ENCODE assay signal across 8 mouse cellular contexts in genomic region chr12:38114990-38115615, GRCm38 (mm10).
DNase-seq lines count a peak whose midpoint lies in the region; ATAC-seq and TF ChIP-seq lines count a peak whose summit lies in the region.

No protein-coding gene starts in this region.

- no peaks in the 10 kb centered on the region for H3K27me3 ChIP-seq in limb, embryonic 14.5 days (ENCODE audit: control insufficient read depth, insufficient read depth, low read length)
- no peaks in the 10 kb centered on the region for H3K27me3 ChIP-seq in limb, embryonic 10.5 days (ENCODE audit: low read depth, poor library complexity, severe bottlenecking)
- H3K27me3 ChIP-seq in midbrain, embryonic 14.5 days (ENCODE audit: control insufficient read depth, insufficient read depth, low read length) = no peaks in the 10 kb centered on the region

- no peaks in the 10 kb centered on the region for H3K4me1 ChIP-seq in limb, embryonic 14.5 days (ENCODE audit: control insufficient read depth, insufficient read depth, low read length)
- H3K4me1 ChIP-seq in limb, embryonic 10.5 days = no peaks in the 10 kb centered on the region
- H3K4me1 ChIP-seq in midbrain, embryonic 14.5 days (ENCODE audit: control insufficient read depth, insufficient read depth, low read length) = no peaks in the 10 kb centered on the region

- no peak for TF ChIP-seq POLR2A in limb, embryonic 14.5 days (IDR thresholded peaks at IDR 0.05; ENCODE audit: borderline replicate concordance, extremely low read depth, insufficient read depth, insufficient read length)

- H3K27ac ChIP-seq in limb, embryonic 14.5 days (replicated peaks; ENCODE audit: low read depth, low read length) = no peak overlapping the region
- no peak overlapping the region for H3K27ac ChIP-seq in limb, embryonic 10.5 days
- no peak overlapping the region for H3K27ac ChIP-seq in midbrain, embryonic 14.5 days (replicated peaks; ENCODE audit: low read depth, low read length)

- no peaks in the 10 kb centered on the region for H3K9me3 ChIP-seq in limb, embryonic 14.5 days (ENCODE audit: control insufficient read depth, low read length)
- H3K9me3 ChIP-seq in limb, embryonic 10.5 days (replicated peaks) = no peaks in the 10 kb centered on the region
- H3K9me3 ChIP-seq in midbrain, embryonic 14.5 days (ENCODE audit: control insufficient read depth, low read length) = no peaks in the 10 kb centered on the region

- no peaks in the 10 kb centered on the region for H3K36me3 ChIP-seq in limb, embryonic 14.5 days (ENCODE audit: control insufficient read depth, insufficient read depth, low read length)
- H3K36me3 ChIP-seq in limb, embryonic 10.5 days = no peaks in the 10 kb centered on the region
- H3K36me3 ChIP-seq in midbrain, embryonic 14.5 days (ENCODE audit: control insufficient read depth, insufficient read depth, low read length) = no peaks in the 10 kb centered on the region

- WGBS in limb, embryonic 14.5 days = 42% methylated on average over 1 of the region's 1 CpGs
- 73% methylated on average over 1 of the region's 1 CpGs for WGBS in limb, embryonic 10.5 days
- WGBS in midbrain, embryonic 14.5 days = 84% methylated on average over 1 of the region's 1 CpGs

- H3K9ac ChIP-seq in limb, embryonic 14.5 days (ENCODE audit: low read depth, low read length, severe bottlenecking) = no peak overlapping the region
- no peak overlapping the region for H3K9ac ChIP-seq in midbrain, embryonic 14.5 days (replicated peaks; ENCODE audit: low read length)

- H3K4me2 ChIP-seq in limb, embryonic 14.5 days (replicated peaks; ENCODE audit: low read depth, low read length, severe bottlenecking) = no peak overlapping the region
- H3K4me2 ChIP-seq in midbrain, embryonic 14.5 days (ENCODE audit: low read length) = no peak overlapping the region

- peak; percentile 44; the same call in 1 of the 2 replicates for ATAC-seq in limb, embryonic 14.5 days (ENCODE audit: low FRiP score, low read depth)
- ATAC-seq in midbrain, embryonic 14.5 days (ENCODE audit: low FRiP score, low TSS enrichment) = peak; percentile 62; the same call in 1 of the 2 replicates
- ATAC-seq in erythroblast, adult 5-6 weeks (replicated peaks; ENCODE audit: low FRiP score, poor library complexity, severe bottlenecking) = no peak

- no peak overlapping the region for H3K4me3 ChIP-seq in limb, embryonic 14.5 days (replicated peaks; ENCODE audit: low read length)
- no peak overlapping the region for H3K4me3 ChIP-seq in limb, embryonic 10.5 days
- H3K4me3 ChIP-seq in midbrain, embryonic 14.5 days (replicated peaks; ENCODE audit: low read depth, low read length) = no peak overlapping the region

- peak; percentile 10 for DNase-seq in adrenal gland, postnatal 10 days
- no peak for DNase-seq in adrenal gland, adult 2 months
- peak; percentile 62 for DNase-seq in limb, embryonic 14.5 days (ENCODE audit: low spot score)
- no peak for DNase-seq in limb, embryonic 10.5 days (ENCODE audit: low spot score)
- DNase-seq in embryo, embryonic 9.5 days (ENCODE audit: extremely low spot score) = peak; percentile 17
- DNase-seq in midbrain, embryonic 14.5 days = peak; percentile 83
- DNase-seq in testis, postnatal 14 days (ENCODE audit: low spot score) = no peak

Comparison
In these comparisons a context has a peak if more than half of its experiments do, and no peak if none do; other contexts are left out.
1. DNase-seq: peak in adrenal gland, postnatal 10 days (single experiment), limb, embryonic 14.5 days (single experiment), embryo, embryonic 9.5 days (single experiment) and midbrain, embryonic 14.5 days (single experiment); none in adrenal gland, adult 2 months (single experiment), limb, embryonic 10.5 days (single experiment) and testis, postnatal 14 days (single experiment).